Mouse (Mus musculus): ENCODE data around the gene Glb1. TPM values are rescaled to one million over a fixed set of nuclear protein-coding genes. Genes with fewer than 3 reads are reported as not detected.
"Not testable (repeated sequence)": the region's sequence is repeated elsewhere in the genome, so short reads cannot be mapped to it uniquely, and the experiment has no call there.

Glb1 gene
- 19.9 and 21.4 TPM in 2 replicates for polyA plus RNA-seq (2016; fragmentation: Nextera tagmentation; extraction: Ambion mirVana)

GRCm38 (mm10) chr9:114400949-114401684, at the start of gene Glb1, which contains the start of gene Tmppe:
Gene Glb1, plus strand, starts transcription at chr9:114401076.
Gene Tmppe, plus strand, starts transcription at chr9:114401105.
- Histone ChIP-seq H3K27ac (peak within 1 kb of the TSS; percentile 88), H3K9me3 (no peaks in the 10 kb centered on the region), H3K27me3 (no peaks in the 10 kb centered on the region), H3K9ac (peak within 1 kb of the TSS; percentile 80), H3K36me3 (replicated peaks) (peaks cover 18% of the 10 kb centered on the region), H3K4me1 (peaks cover 12% of the 10 kb centered on the region), H3K4me3 (replicated peaks) (peak within 1 kb of the TSS; percentile 81), H3K4me2 (peak within 1 kb of the TSS; percentile 75)
- ATAC-seq (ENCODE audit: low FRiP score), result peak; percentile 99
- under 1% methylated on average over 73 of the region's 73 CpGs for WGBS

DNA sequence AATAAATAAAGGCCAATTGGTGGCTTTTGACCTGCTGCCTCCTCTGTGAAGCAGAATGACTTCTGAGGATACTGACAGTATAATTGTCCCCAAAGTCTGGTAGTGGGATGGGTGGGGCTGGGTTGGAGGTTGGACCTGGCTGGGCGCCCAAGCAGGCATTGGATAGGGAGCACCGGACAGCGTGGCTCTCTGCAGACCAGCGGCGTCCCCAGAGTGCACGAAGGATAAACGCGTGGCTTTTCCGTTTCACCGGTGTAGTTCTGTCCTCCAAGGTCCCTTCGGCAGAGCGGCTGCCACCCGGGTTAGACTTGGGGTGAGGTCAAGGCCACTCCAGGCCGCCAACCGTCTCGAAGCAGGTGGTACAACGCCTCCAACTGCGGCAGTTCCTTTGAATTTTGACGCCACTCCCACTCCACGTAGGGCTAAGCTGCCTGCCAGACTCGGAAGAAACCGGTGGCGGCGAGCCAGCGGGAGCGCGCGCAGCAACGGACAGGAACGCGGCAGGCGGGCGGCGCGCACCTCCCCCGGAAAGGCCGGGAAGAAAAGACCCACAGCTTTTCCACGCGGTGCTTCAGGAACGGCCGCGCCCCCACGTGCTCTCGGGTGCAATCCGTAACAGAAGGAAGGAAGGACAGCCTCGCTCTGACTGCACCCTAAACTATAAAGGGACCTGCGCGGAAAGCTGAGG, 32.9 kb upstream of the Glb1 start:
- Histone ChIP-seq H3K4me2 (peak overlapping the region; percentile 90), H3K4me3 (replicated peaks) (peak overlapping the region; percentile 53), H3K27me3 (peaks cover 7% of the 10 kb centered on the region; the same call in 1 of the 2 replicates), H3K27ac (no peak overlapping the region), H3K9ac (peak overlapping the region; percentile 54), H3K4me1 (peaks cover 6% of the 10 kb centered on the region; the same call in 1 of the 2 replicates), H3K36me3 (replicated peaks) (no peaks in the 10 kb centered on the region), H3K9me3 (no peaks in the 10 kb centered on the region)
- WGBS, result 1% methylated on average over 48 of the region's 48 CpGs
- ATAC-seq (ENCODE audit: low FRiP score), result peak; percentile 90

DNA sequence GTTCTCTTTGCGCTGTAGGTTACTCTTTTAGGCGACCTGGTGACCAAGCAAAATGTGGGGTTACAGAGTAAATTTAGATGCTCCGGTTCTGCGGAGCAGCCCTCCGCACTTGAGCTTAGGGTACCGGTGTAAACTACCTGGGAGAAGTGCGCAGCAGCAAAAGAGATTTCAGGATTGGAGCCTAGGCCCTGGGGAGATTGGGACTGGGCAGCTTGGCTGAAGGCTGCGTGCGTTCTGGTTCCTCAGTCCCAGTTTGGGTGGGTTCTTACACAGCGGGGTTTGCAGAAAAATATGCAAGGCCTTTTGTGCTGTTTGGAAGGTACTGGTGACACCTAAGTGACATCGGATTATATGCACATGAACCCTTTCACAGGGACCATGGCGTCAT, 32.4 kb upstream of the Glb1 start:
- Histone ChIP-seq H3K27ac (no peak overlapping the region), H3K4me3 (replicated peaks) (peak overlapping the region; percentile 53), H3K9ac (peak overlapping the region; percentile 54), H3K9me3 (no peaks in the 10 kb centered on the region), H3K36me3 (replicated peaks) (no peaks in the 10 kb centered on the region), H3K4me1 (peaks cover 6% of the 10 kb centered on the region; the same call in 1 of the 2 replicates), H3K27me3 (peaks cover 7% of the 10 kb centered on the region; the same call in 1 of the 2 replicates), H3K4me2 (peak overlapping the region; percentile 90)
- WGBS, result 16% methylated on average over 12 of the region's 12 CpGs
- ATAC-seq (ENCODE audit: low FRiP score), result peak; percentile 39

GRCm38 (mm10) chr9:114369389-114369788, 31.5 kb upstream of the Glb1 start:
- H3K9ac ChIP-seq; H3K27ac ChIP-seq; H3K4me1 ChIP-seq; H3K4me3 ChIP-seq (replicated peaks); H3K4me2 ChIP-seq; H3K36me3 ChIP-seq (replicated peaks); H3K27me3 ChIP-seq; H3K9me3 ChIP-seq: not testable (repeated sequence)
- WGBS, result 52% methylated on average over 5 of the region's 5 CpGs
- 0 out of 2 replicates have a peak, but pooled peaks have one; percentile 33 for ATAC-seq (ENCODE audit: low FRiP score)

DNA sequence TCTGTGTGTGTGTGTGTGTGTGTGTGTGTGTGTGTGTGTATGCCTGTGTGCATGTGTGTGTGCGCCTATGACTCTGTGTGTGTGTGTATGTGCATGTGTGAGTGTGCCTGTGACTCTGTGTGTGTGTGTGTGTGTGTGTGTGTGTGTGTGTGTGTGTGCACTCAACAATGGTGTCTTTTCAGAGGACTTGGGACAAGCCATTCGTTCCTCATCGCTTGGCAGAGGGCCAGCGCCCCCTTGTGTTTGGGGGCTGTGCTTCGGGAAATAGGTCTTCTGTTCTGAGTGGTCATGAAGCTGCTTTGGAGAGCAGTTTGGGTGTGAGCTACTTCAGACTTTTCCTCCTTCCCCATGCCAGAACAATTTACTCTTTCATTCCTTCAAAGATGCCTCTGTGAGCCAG, 29.2 kb upstream of the Glb1 start:
- ATAC-seq (ENCODE audit: low FRiP score); H3K4me1 ChIP-seq; H3K9me3 ChIP-seq; H3K4me3 ChIP-seq (replicated peaks); H3K27ac ChIP-seq; H3K27me3 ChIP-seq; H3K36me3 ChIP-seq (replicated peaks); H3K4me2 ChIP-seq; H3K9ac ChIP-seq: not testable (repeated sequence)
- 24% methylated on average over 5 of the region's 5 CpGs for WGBS

DNA sequence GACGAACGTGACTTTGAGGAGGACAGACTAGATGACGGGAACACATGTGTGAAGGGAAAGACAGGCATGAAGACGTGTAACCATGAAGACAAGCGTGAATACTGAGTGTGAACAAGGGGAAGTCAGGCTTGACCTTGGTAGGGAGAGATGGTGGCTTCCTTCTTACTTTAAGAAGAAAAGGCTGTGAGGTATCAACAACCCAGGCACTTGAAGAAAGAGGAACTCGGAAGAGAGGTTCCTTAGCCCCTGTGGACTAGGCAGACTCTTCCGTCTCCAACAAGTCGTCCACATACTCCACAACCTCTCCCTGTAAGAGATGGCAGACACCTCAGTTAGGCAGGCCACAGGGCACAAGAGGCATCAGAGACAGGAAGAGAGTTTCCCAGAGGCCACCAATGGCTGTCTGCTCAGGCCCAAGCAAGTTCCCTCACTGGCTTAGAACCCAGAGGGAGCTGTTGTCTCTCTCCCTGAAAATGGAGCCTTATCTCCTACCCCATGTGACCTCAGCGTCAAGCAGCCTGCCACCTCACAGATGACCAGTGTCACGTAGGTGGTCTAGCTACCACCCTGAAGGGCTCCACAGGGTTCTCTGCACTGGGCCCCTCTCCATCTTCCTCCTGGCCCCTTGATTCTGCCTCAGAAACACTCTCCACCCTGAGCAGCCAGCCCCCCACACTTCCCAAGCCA, 25.5 kb upstream of the Glb1 start:
- WGBS, result 91% methylated on average over 10 of the region's 10 CpGs
- H3K27ac ChIP-seq, result no peak overlapping the region

DNA sequence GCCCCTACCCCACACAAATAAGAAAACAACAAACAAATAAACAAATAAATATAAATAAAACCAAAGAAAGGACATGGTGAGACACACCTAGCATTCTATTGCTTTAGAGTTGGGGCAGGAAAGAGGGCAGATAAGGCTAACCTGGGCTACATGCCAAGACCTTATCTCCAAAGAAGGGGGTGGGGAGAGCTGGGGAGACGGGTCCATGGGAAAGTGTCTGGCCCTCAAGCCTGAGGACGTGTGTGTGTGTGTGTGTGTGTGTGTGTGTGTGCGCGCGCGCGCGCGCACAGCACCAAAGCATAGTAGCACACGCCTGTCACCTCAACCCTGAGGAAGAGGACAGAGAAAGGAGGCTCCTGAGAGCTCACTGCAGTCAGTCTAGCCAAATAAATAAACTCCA, 23.7 kb upstream of the Glb1 start:
- Histone ChIP-seq H3K27ac (no peak overlapping the region), H3K4me1 (no peaks in the 10 kb centered on the region), H3K4me2 (no peak overlapping the region), H3K4me3 (replicated peaks) (no peak overlapping the region), H3K27me3 (no peaks in the 10 kb centered on the region), H3K9me3 (no peaks in the 10 kb centered on the region), H3K9ac (no peak overlapping the region), H3K36me3 (replicated peaks) (no peaks in the 10 kb centered on the region)
- no peak for ATAC-seq (ENCODE audit: low FRiP score)
- WGBS, result 98% methylated on average over 10 of the region's 10 CpGs

More for the DNA sequence above, 25.5 kb upstream of the Glb1 start:
- Histone ChIP-seq H3K4me1 (no peaks in the 10 kb centered on the region), H3K9ac (no peak overlapping the region), H3K9me3 (no peaks in the 10 kb centered on the region), H3K4me3 (replicated peaks) (no peak overlapping the region), H3K4me2 (no peak overlapping the region), H3K27me3 (no peaks in the 10 kb centered on the region), H3K36me3 (replicated peaks) (no peaks in the 10 kb centered on the region)
- ATAC-seq (ENCODE audit: low FRiP score), result no peak

- no peak overlapping the region for H3K9ac ChIP-seq
- whole genome bisulfite sequencing, result 88% methylated on average over 11 of the region's 12 CpGs
- no peaks in the 10 kb centered on the region for H3K27me3 ChIP-seq
- no peaks in the 10 kb centered on the region for H3K9me3 ChIP-seq
- ATAC-seq (ENCODE audit: low FRiP score), result no peak
- H3K4me3 ChIP-seq (replicated peaks), result no peak overlapping the region
- no peak overlapping the region for H3K4me2 ChIP-seq
- H3K27ac ChIP-seq, result no peak overlapping the region
- H3K4me1 ChIP-seq, result no peaks in the 10 kb centered on the region
- no peaks in the 10 kb centered on the region for H3K36me3 ChIP-seq (replicated peaks)
Observed at GRCm38 (mm10) chr9:114379871-114380270, 21.0 kb upstream of the Glb1 start.

- H3K9ac ChIP-seq, result no peak overlapping the region
- H3K36me3 ChIP-seq (replicated peaks), result no peaks in the 10 kb centered on the region
- WGBS, result 71% methylated on average over 17 of the region's 17 CpGs
- no peaks in the 10 kb centered on the region for H3K27me3 ChIP-seq
- ATAC-seq (ENCODE audit: low FRiP score), result peak; percentile 78
- no peak overlapping the region for H3K4me3 ChIP-seq (replicated peaks)
- H3K27ac ChIP-seq, result no peak overlapping the region
- no peak overlapping the region for H3K4me2 ChIP-seq
- no peaks in the 10 kb centered on the region for H3K4me1 ChIP-seq
- no peaks in the 10 kb centered on the region for H3K9me3 ChIP-seq
Observed at GRCm38 (mm10) chr9:114380881-114381733, 19.8 kb upstream of the Glb1 start.

DNA sequence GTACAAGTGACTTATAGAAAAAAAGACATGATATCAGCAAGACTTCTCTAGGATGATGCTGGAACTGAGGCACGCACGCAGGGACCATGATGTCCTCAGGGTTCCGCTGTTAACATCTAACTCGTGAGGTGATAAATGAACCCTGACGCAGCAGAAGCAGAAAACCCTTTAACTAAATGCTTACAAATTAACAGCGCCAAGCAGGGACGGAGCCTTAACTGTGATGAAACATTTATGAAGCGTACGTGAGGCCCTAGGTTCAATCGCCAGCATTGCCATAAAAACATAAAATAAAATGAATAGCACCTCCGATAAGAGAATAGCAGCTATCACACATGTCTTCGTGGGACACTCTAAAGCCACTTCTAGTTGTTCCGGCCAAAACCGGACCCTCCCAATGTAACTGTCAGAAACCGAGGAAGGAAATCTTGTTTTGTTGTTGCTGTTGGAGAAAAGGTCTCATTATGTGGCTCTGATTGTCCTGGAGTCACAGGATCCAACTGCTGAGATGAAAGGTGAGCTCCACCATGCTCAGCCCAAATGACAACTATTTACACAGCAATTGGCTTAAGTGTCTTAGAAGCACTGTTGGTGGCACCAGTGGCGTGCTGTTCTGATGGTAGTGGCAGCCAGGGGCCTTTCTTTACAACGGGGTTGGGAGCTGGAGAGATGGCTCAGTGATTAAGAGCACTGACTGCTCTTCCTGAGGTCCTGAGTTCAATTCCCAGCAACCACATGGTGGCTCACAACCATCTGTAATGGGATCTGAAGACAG, 17.8 kb upstream of the Glb1 start:
- no peak for ATAC-seq (ENCODE audit: low FRiP score)
- WGBS, result 89% methylated on average over 17 of the region's 17 CpGs
- no peak overlapping the region for H3K27ac ChIP-seq
- no peaks in the 10 kb centered on the region for H3K4me1 ChIP-seq
- no peaks in the 10 kb centered on the region for H3K27me3 ChIP-seq
- H3K9me3 ChIP-seq, result no peaks in the 10 kb centered on the region
- no peak overlapping the region for H3K9ac ChIP-seq
- no peaks in the 10 kb centered on the region for H3K36me3 ChIP-seq (replicated peaks)
- no peak overlapping the region for H3K4me2 ChIP-seq
- no peak overlapping the region for H3K4me3 ChIP-seq (replicated peaks)

GRCm38 (mm10) chr9:114384691-114385090, 16.2 kb upstream of the Glb1 start:
- no peak overlapping the region for H3K9ac ChIP-seq
- no peak overlapping the region for H3K4me3 ChIP-seq (replicated peaks)
- ATAC-seq (ENCODE audit: low FRiP score), result no peak
- no peaks in the 10 kb centered on the region for H3K27me3 ChIP-seq
- H3K36me3 ChIP-seq (replicated peaks), result no peaks in the 10 kb centered on the region
- 94% methylated on average over 24 of the region's 24 CpGs for WGBS
- H3K9me3 ChIP-seq, result no peaks in the 10 kb centered on the region
- no peak overlapping the region for H3K4me2 ChIP-seq
- H3K27ac ChIP-seq, result no peak overlapping the region
- H3K4me1 ChIP-seq, result no peaks in the 10 kb centered on the region; the same call in 1 of the 2 replicates
